Mouse (Mus musculus): ENCODE measurements at regions not wholly inside any gene's neighbourhood (a gene's known extent, or its start where the extent isn't known, plus 50 kb on each side); places are given as distances from the start of the nearest gene placed in this dataset.

- ATAC-seq (replicated peaks; ENCODE audit: low FRiP score, low TSS enrichment, low read depth) (no peak), DNase-seq (ENCODE audit: low spot score) (no peak)
- Histone ChIP-seq H3K4me2 (ENCODE audit: low read length) (no peak overlapping the region), H3K27me3 (replicated peaks; ENCODE audit: control insufficient read depth, insufficient read depth, low read length) (no peaks in the 10 kb centered on the region), H3K9me3 (ENCODE audit: control insufficient read depth, low read length) (no peaks in the 10 kb centered on the region), H3K4me3 (ENCODE audit: low read depth, low read length) (no peak overlapping the region), H3K4me1 (replicated peaks; ENCODE audit: control insufficient read depth, insufficient read depth, low read length) (no peaks in the 10 kb centered on the region), H3K9ac (ENCODE audit: low read length) (no peak overlapping the region), H3K27ac (ENCODE audit: low read depth) (no peak overlapping the region), H3K36me3 (ENCODE audit: control insufficient read depth, insufficient read depth, low read length) (no peaks in the 10 kb centered on the region)
- WGBS = 88% methylated on average over 2 of the region's 2 CpGs
These were observed 417.2 kb upstream of the Zfp462 start for GRCm38 (mm10) chr4:54527660-54528059.

- ATAC-seq (replicated peaks; ENCODE audit: low FRiP score, low TSS enrichment, low read depth) = no peak
- DNase-seq (ENCODE audit: low spot score) = no peak
- Histone ChIP-seq H3K4me1 (replicated peaks; ENCODE audit: control insufficient read depth, insufficient read depth, low read length) (no peaks in the 10 kb centered on the region), H3K4me2 (ENCODE audit: low read length) (no peak overlapping the region), H3K27ac (ENCODE audit: low read depth) (no peak overlapping the region), H3K36me3 (ENCODE audit: control insufficient read depth, insufficient read depth, low read length) (no peaks in the 10 kb centered on the region), H3K9me3 (ENCODE audit: control insufficient read depth, low read length) (no peaks in the 10 kb centered on the region), H3K4me3 (ENCODE audit: low read depth, low read length) (no peak overlapping the region), H3K9ac (ENCODE audit: low read length) (no peak overlapping the region), H3K27me3 (replicated peaks; ENCODE audit: control insufficient read depth, insufficient read depth, low read length) (no peaks in the 10 kb centered on the region)
- WGBS = 83% methylated on average over 2 of the region's 2 CpGs
These were observed 413.1 kb upstream of the Zfp462 start for GRCm38 (mm10) chr4:54531739-54532138.

GRCm38 (mm10) chr4:54533846-54534245 is 411.0 kb upstream of the Zfp462 start:
- Histone ChIP-seq H3K4me1 (replicated peaks; ENCODE audit: control insufficient read depth, insufficient read depth, low read length) (no peaks in the 10 kb centered on the region), H3K9me3 (ENCODE audit: control insufficient read depth, low read length) (no peaks in the 10 kb centered on the region), H3K27ac (ENCODE audit: low read depth) (no peak overlapping the region), H3K9ac (ENCODE audit: low read length) (no peak overlapping the region), H3K4me3 (ENCODE audit: low read depth, low read length) (no peak overlapping the region), H3K27me3 (replicated peaks; ENCODE audit: control insufficient read depth, insufficient read depth, low read length) (no peaks in the 10 kb centered on the region), H3K4me2 (ENCODE audit: low read length) (no peak overlapping the region), H3K36me3 (ENCODE audit: control insufficient read depth, insufficient read depth, low read length) (no peaks in the 10 kb centered on the region)
- ATAC-seq (replicated peaks; ENCODE audit: low FRiP score, low TSS enrichment, low read depth) (no peak), DNase-seq (ENCODE audit: low spot score) (no peak)
- 27% methylated on average over 2 of the region's 2 CpGs for WGBS

GRCm38 (mm10) chr4:54552864-54553618 is 391.8 kb upstream of the Zfp462 start:
- Histone ChIP-seq H3K4me3 (ENCODE audit: low read depth, low read length) (no peak overlapping the region), H3K36me3 (ENCODE audit: control insufficient read depth, insufficient read depth, low read length) (no peaks in the 10 kb centered on the region), H3K27me3 (replicated peaks; ENCODE audit: control insufficient read depth, insufficient read depth, low read length) (no peaks in the 10 kb centered on the region), H3K4me2 (ENCODE audit: low read length) (no peak overlapping the region), H3K9me3 (ENCODE audit: control insufficient read depth, low read length) (no peaks in the 10 kb centered on the region), H3K9ac (ENCODE audit: low read length) (no peak overlapping the region), H3K27ac (ENCODE audit: low read depth) (no peak overlapping the region), H3K4me1 (replicated peaks; ENCODE audit: control insufficient read depth, insufficient read depth, low read length) (no peaks in the 10 kb centered on the region)
- WGBS = 84% methylated on average over 7 of the region's 7 CpGs
- DNase-seq (ENCODE audit: low spot score) (no peak), ATAC-seq (replicated peaks; ENCODE audit: low FRiP score, low TSS enrichment, low read depth) (no peak)

GRCm38 (mm10) chr4:54563075-54563474 is 381.8 kb upstream of the Zfp462 start:
- no peaks in the 10 kb centered on the region for H3K4me1 ChIP-seq (replicated peaks; ENCODE audit: control insufficient read depth, insufficient read depth, low read length)
- H3K9me3 ChIP-seq (ENCODE audit: control insufficient read depth, low read length) = no peaks in the 10 kb centered on the region
- 78% methylated on average over 1 of the region's 1 CpGs for WGBS
- H3K36me3 ChIP-seq (ENCODE audit: control insufficient read depth, insufficient read depth, low read length) = no peaks in the 10 kb centered on the region
- H3K27me3 ChIP-seq (replicated peaks; ENCODE audit: control insufficient read depth, insufficient read depth, low read length) = no peaks in the 10 kb centered on the region
- H3K27ac ChIP-seq (ENCODE audit: low read depth) = no peak overlapping the region
- H3K4me3 ChIP-seq (ENCODE audit: low read depth, low read length) = no peak overlapping the region
- no peak overlapping the region for H3K4me2 ChIP-seq (ENCODE audit: low read length)
- ATAC-seq (replicated peaks; ENCODE audit: low FRiP score, low TSS enrichment, low read depth) (no peak), DNase-seq (ENCODE audit: low spot score) (no peak)
- no peak overlapping the region for H3K9ac ChIP-seq (ENCODE audit: low read length)

GRCm38 (mm10) chr4:54573185-54573584 is 371.7 kb upstream of the Zfp462 start:
- H3K9ac ChIP-seq (ENCODE audit: low read length) = no peak overlapping the region
- no peaks in the 10 kb centered on the region for H3K36me3 ChIP-seq (ENCODE audit: control insufficient read depth, insufficient read depth, low read length)
- H3K4me2 ChIP-seq (ENCODE audit: low read length) = no peak overlapping the region
- no peaks in the 10 kb centered on the region for H3K4me1 ChIP-seq (replicated peaks; ENCODE audit: control insufficient read depth, insufficient read depth, low read length)
- no peaks in the 10 kb centered on the region for H3K9me3 ChIP-seq (ENCODE audit: control insufficient read depth, low read length)
- DNase-seq (ENCODE audit: low spot score) (no peak), ATAC-seq (replicated peaks; ENCODE audit: low FRiP score, low TSS enrichment, low read depth) (no peak)
- no peak overlapping the region for H3K4me3 ChIP-seq (ENCODE audit: low read depth, low read length)
- no peak overlapping the region for H3K27ac ChIP-seq (ENCODE audit: low read depth)
- H3K27me3 ChIP-seq (replicated peaks; ENCODE audit: control insufficient read depth, insufficient read depth, low read length) = no peaks in the 10 kb centered on the region

- H3K4me3 ChIP-seq (ENCODE audit: low read depth, low read length) = no peak overlapping the region
- H3K9ac ChIP-seq (ENCODE audit: low read length) = no peak overlapping the region
- H3K4me2 ChIP-seq (ENCODE audit: low read length) = no peak overlapping the region
- no peak for ATAC-seq (replicated peaks; ENCODE audit: low FRiP score, low TSS enrichment, low read depth)
- H3K27ac ChIP-seq (ENCODE audit: low read depth) = no peak overlapping the region
- H3K9me3 ChIP-seq (ENCODE audit: control insufficient read depth, low read length) = no peaks in the 10 kb centered on the region
- no peaks in the 10 kb centered on the region for H3K36me3 ChIP-seq (ENCODE audit: control insufficient read depth, insufficient read depth, low read length)
- no peak for DNase-seq (ENCODE audit: low spot score)
- no peaks in the 10 kb centered on the region for H3K27me3 ChIP-seq (replicated peaks; ENCODE audit: control insufficient read depth, insufficient read depth, low read length)
- no peaks in the 10 kb centered on the region for H3K4me1 ChIP-seq (replicated peaks; ENCODE audit: control insufficient read depth, insufficient read depth, low read length)
- 54% methylated on average over 6 of the region's 6 CpGs for WGBS
These were observed 357.7 kb upstream of the Zfp462 start for GRCm38 (mm10) chr4:54587197-54587596.

- Histone ChIP-seq H3K4me3 (ENCODE audit: low read depth, low read length) (no peak overlapping the region), H3K9me3 (ENCODE audit: control insufficient read depth, low read length) (no peaks in the 10 kb centered on the region), H3K27ac (ENCODE audit: low read depth) (no peak overlapping the region), H3K36me3 (ENCODE audit: control insufficient read depth, insufficient read depth, low read length) (no peaks in the 10 kb centered on the region), H3K27me3 (replicated peaks; ENCODE audit: control insufficient read depth, insufficient read depth, low read length) (no peaks in the 10 kb centered on the region), H3K9ac (ENCODE audit: low read length) (no peak overlapping the region), H3K4me1 (replicated peaks; ENCODE audit: control insufficient read depth, insufficient read depth, low read length) (no peaks in the 10 kb centered on the region), H3K4me2 (ENCODE audit: low read length) (no peak overlapping the region)
- ATAC-seq (replicated peaks; ENCODE audit: low FRiP score, low TSS enrichment, low read depth) (no peak), DNase-seq (ENCODE audit: low spot score) (no peak)
- 69% methylated on average over 6 of the region's 6 CpGs for WGBS
These were observed 356.1 kb upstream of the Zfp462 start for GRCm38 (mm10) chr4:54588704-54589103.
